In genomic region chr10:122665652-122666051, GRCm38 (mm10) we compare ENCODE assay signal across 15 mouse cellular contexts.
A peak's percentile ranks its signal among the peaks of the same experiment; 100 is the strongest.
DNase-seq lines count a peak whose midpoint lies in the region; ATAC-seq lines count a peak whose summit lies in the region.
"Had no signal": no experiment of that assay in that cellular context is flagged by ENCODE, and none has a peak within 500 bp of the region (broad histone marks: within the 10 kb centered on the region; RNA-seq: fewer than 3 reads in every experiment).

No protein-coding gene starts in this region.

- peak; percentile 47; the same call in 1 of the 2 replicates for ATAC-seq in frontal cortex, adult (ENCODE audit: low TSS enrichment)
- ATAC-seq: forebrain, embryonic 14.5 days had no signal

- no peak for DNase-seq in frontal cortex, postnatal 25 days (ENCODE audit: low spot score in 2 of 2)
- peak; percentile 35 to 53 for DNase-seq in right cerebral cortex, postnatal 10 days (ENCODE audit: low spot score in 2 of 2)
- DNase-seq in right cerebral cortex, postnatal 36 days (ENCODE audit: low spot score in 2 of 2): no peak
- no peak for DNase-seq in cerebellum, adult 8-10 months
- DNase-seq: adrenal gland, adult 2 months; adrenal gland, postnatal 10 days; adrenal gland, postnatal 25 days; cerebellum, adult 11-12 months; cerebellum, adult 2 months; cerebellum, adult 9-11 months; cerebellum, postnatal 14 days; cerebellum, postnatal 36 days; embryo, embryonic 11 days had no signal

Comparison
In these comparisons a context has a peak if more than half of its experiments do, and no peak if none do; other contexts are left out.
1. DNase-seq: peak in right cerebral cortex, postnatal 10 days (2 of 2); none in frontal cortex, postnatal 25 days (0 of 2), right cerebral cortex, postnatal 36 days (0 of 2) and cerebellum, adult 8-10 months (single experiment).